Comparison of ENCODE assay signal across 8 mouse cellular contexts in the genomic region with DNA sequence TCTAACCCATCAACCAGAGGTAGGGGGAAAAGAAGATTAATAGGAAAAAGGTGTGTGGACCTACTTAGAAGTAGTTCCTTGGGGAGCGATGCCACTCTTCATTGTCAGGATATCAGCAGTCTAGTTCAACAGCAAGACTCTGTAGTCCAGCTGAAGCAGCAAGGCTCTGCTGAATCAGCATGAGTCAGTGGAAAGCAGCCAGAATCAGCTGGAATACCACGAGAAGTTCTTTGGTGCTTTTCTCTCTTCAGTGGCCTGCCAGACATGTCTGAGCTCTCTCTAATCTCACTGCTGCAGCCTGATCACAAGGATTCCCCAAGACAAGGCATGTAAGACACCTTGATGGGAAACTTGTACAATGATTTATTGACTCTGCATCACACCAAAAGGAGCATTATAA.
"Had no signal": no experiment of that assay in that cellular context is flagged by ENCODE, and none has a peak within 500 bp of the region (broad histone marks: within the 10 kb centered on the region; RNA-seq: fewer than 3 reads in every experiment).

No protein-coding gene starts in this region.

- DNase-seq: kidney, postnatal 25 days; layer of hippocampus, adult 9-11 months; liver, embryonic 13.5 days; lung, adult 2 months; lung, postnatal 36 days; right cerebral cortex, postnatal 4 days; spleen, adult 18-20 months; thymus, postnatal 25 days had no signal
